8 mouse cellular contexts compared by ENCODE assay signal in the genomic region with DNA sequence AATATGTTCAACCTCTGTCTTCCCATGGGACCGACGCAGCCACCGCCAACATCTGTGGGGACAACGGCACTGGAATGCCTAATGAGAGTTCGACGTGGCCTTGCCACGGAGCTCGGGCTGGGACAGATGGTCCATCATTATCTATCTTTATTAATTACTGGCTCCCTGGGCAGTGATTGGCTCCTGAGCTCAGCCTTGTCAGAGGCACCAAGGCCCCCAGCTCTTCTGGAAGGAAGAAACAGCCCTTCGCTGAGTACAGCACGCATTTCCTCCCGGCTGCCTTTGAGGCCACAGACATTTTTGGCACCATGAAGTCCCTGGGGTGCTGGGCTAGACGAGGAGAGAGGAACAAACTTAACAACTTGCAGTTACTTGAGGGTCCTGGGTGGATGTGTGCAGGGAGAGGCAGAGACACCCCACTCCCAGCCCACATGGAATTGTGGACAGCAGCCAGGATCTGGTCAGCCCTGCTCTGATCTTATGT. TPM values are rescaled to one million over a fixed set of nuclear protein-coding genes. Genes with fewer than 3 reads are reported as not detected.
A peak's percentile ranks its signal among the peaks of the same experiment; 100 is the strongest.
DNase-seq lines count a peak whose midpoint lies in the region; ATAC-seq and TF ChIP-seq lines count a peak whose summit lies in the region.

No protein-coding gene starts in this region.

- H3K4me3 ChIP-seq in forebrain, embryonic 10.5 days: no peak overlapping the region
- H3K4me3 ChIP-seq in forebrain, postnatal 0 days (ENCODE audit: low read depth, low read length): no peak overlapping the region

- H3K9me3 ChIP-seq in forebrain, embryonic 10.5 days: no peaks in the 10 kb centered on the region; the same call in 1 of the 2 replicates
- no peaks in the 10 kb centered on the region for H3K9me3 ChIP-seq in forebrain, postnatal 0 days (ENCODE audit: low read length)

- no peak overlapping the region for H3K4me2 ChIP-seq in forebrain, postnatal 0 days (ENCODE audit: low read depth)

- H3K4me1 ChIP-seq in forebrain, embryonic 10.5 days: peaks cover 48% of the 10 kb centered on the region
- 0 out of 2 replicates have a peak, but pooled peaks cover 10% of the 10 kb centered on the region for H3K4me1 ChIP-seq in forebrain, postnatal 0 days (ENCODE audit: insufficient read depth)

- no peak for DNase-seq in forebrain, embryonic 10.5 days (ENCODE audit: extremely low spot score, low spot score)
- DNase-seq in forebrain, postnatal 0 days: no peak
- peak; percentile 5 for DNase-seq in A20 (ENCODE audit: low read depth, low spot score)
- DNase-seq in heart, postnatal 14 days: peak; percentile 64 to 79
- DNase-seq in lung, postnatal 4 days: peak; percentile 39 to 72
- no peak for DNase-seq in right cerebral cortex, adult 18-20 months
- DNase-seq in right cerebral cortex, postnatal 14 days: no peak
- no peak for DNase-seq in layer of hippocampus, postnatal 10 days (ENCODE audit: low spot score in 2 of 2)

- ATAC-seq in forebrain, postnatal 0 days: no peak

- H3K27me3 ChIP-seq in forebrain, embryonic 10.5 days (ENCODE audit: poor library complexity, severe bottlenecking): peaks cover 12% of the 10 kb centered on the region
- no peaks in the 10 kb centered on the region for H3K27me3 ChIP-seq in forebrain, postnatal 0 days (ENCODE audit: insufficient read depth, low read length)

- no peak overlapping the region for H3K9ac ChIP-seq in forebrain, postnatal 0 days

- intact Hi-C loops in heart, postnatal 14 days (cut with DNase I): no loop called here

- no peaks in the 10 kb centered on the region for H3K36me3 ChIP-seq in forebrain, embryonic 10.5 days (replicated peaks)
- H3K36me3 ChIP-seq in forebrain, postnatal 0 days (ENCODE audit: insufficient read depth): no peaks in the 10 kb centered on the region

- no peak for TF ChIP-seq CTCF in forebrain, postnatal 0 days (IDR thresholded peaks at IDR 0.05; ENCODE audit: low read depth)

- WGBS in forebrain, embryonic 10.5 days: 87% methylated on average over 12 of the region's 12 CpGs
- 37% methylated on average over 12 of the region's 12 CpGs for WGBS in forebrain, postnatal 0 days

- H3K27ac ChIP-seq in forebrain, embryonic 10.5 days: peak overlapping the region; percentile 83
- no peak overlapping the region for H3K27ac ChIP-seq in forebrain, postnatal 0 days (ENCODE audit: low read depth, low read length)

RNA-seq across cellular contexts. Expression of a gene that starts 13.7 kb away (rescaled TPM):
- 0.07 and 0.32 TPM in 2 replicates for polyA plus RNA-seq in forebrain, embryonic 10.5 days (2016; fragmentation: Nextera tagmentation; extraction: Ambion mirVana)
- 17.2 and 28.9 TPM in 2 replicates for total RNA-seq in forebrain, postnatal 0 days (2014; rRNA removed)
- polyA plus RNA-seq in forebrain, postnatal 0 days (2015; fragmentation: Nextera tagmentation; extraction: Ambion mirVana): 3.4 and 4.1 TPM in 2 replicates
- total RNA-seq in heart, postnatal 14 days (2021): under 1 TPM; 0.27 to 0.31 TPM
- total RNA-seq in layer of hippocampus, postnatal 10 days (2021): 10 to 100 TPM; 36.1 to 41.9 TPM

Comparison
In these comparisons a context has a peak if more than half of its experiments do, and no peak if none do; other contexts are left out.
1. DNase-seq: peak in A20 (single experiment), heart, postnatal 14 days (2 of 2) and lung, postnatal 4 days (2 of 2); none in forebrain, embryonic 10.5 days (single experiment), forebrain, postnatal 0 days (single experiment), right cerebral cortex, adult 18-20 months (single experiment), right cerebral cortex, postnatal 14 days (single experiment) and layer of hippocampus, postnatal 10 days (0 of 2).
2. RNA of a gene that starts 13.7 kb away (total RNA-seq): 36.1 to 41.9 TPM in layer of hippocampus, postnatal 10 days and 17.2 to 28.9 TPM in forebrain, postnatal 0 days; 0.27 to 0.31 TPM in heart, postnatal 14 days; every median in the first group is over 10 times any median in the second.